Mouse (Mus musculus): Measurements from ENCODE around the gene Atp9a. TPM values are rescaled to one million over a fixed set of nuclear protein-coding genes. Genes with fewer than 3 reads are reported as not detected.

The Atp9a gene
- polyA plus RNA-seq, 1 experiment from 2014 or later, result 4.4 TPM

GRCm38 (mm10) chr2:168728045-168728444 lies 14.2 kb downstream of the Atp9a start:
- no peaks in the 10 kb centered on the region for H3K4me1 ChIP-seq (replicated peaks; ENCODE audit: control insufficient read depth, insufficient read depth, low read length)
- WGBS, result 80% methylated on average over 12 of the region's 12 CpGs

GRCm38 (mm10) chr2:168726007-168726406 lies 16.2 kb downstream of the Atp9a start:
- H3K9me3 ChIP-seq (ENCODE audit: control insufficient read depth, low read length), result no peaks in the 10 kb centered on the region
- H3K27me3 ChIP-seq (replicated peaks; ENCODE audit: control insufficient read depth, insufficient read depth, low read length), result no peaks in the 10 kb centered on the region
- DNase-seq (ENCODE audit: low spot score) (peak; percentile 52), ATAC-seq (replicated peaks; ENCODE audit: low FRiP score) (peak; percentile 67; the same call in 1 of the 2 replicates)
- no peak overlapping the region for H3K4me3 ChIP-seq (ENCODE audit: low read depth, low read length)
- no peaks in the 10 kb centered on the region for H3K36me3 ChIP-seq (ENCODE audit: control insufficient read depth, insufficient read depth, low read length)
- H3K4me2 ChIP-seq, result no peak overlapping the region
- no peak overlapping the region for H3K27ac ChIP-seq (ENCODE audit: low read depth, low read length)
- H3K4me1 ChIP-seq (replicated peaks; ENCODE audit: control insufficient read depth, insufficient read depth, low read length), result no peaks in the 10 kb centered on the region
- WGBS, result 51% methylated on average over 6 of the region's 6 CpGs
- H3K9ac ChIP-seq (ENCODE audit: low read depth, low read length), result no peak overlapping the region

More at GRCm38 (mm10) chr2:168728045-168728444, 14.2 kb downstream of the Atp9a start:
- ATAC-seq (replicated peaks; ENCODE audit: low FRiP score), result no peak
- Histone ChIP-seq H3K9me3 (ENCODE audit: control insufficient read depth, low read length) (no peaks in the 10 kb centered on the region), H3K4me2 (no peak overlapping the region), H3K9ac (ENCODE audit: low read depth, low read length) (no peak overlapping the region), H3K36me3 (ENCODE audit: control insufficient read depth, insufficient read depth, low read length) (no peaks in the 10 kb centered on the region), H3K4me3 (ENCODE audit: low read depth, low read length) (no peak overlapping the region), H3K27ac (ENCODE audit: low read depth, low read length) (no peak overlapping the region), H3K27me3 (replicated peaks; ENCODE audit: control insufficient read depth, insufficient read depth, low read length) (no peaks in the 10 kb centered on the region)
- no peak for DNase-seq (ENCODE audit: low spot score)

GRCm38 (mm10) chr2:168721313-168721712 lies 20.9 kb downstream of the Atp9a start:
- Histone ChIP-seq H3K9me3 (ENCODE audit: control insufficient read depth, low read length) (no peaks in the 10 kb centered on the region), H3K4me1 (replicated peaks; ENCODE audit: control insufficient read depth, insufficient read depth, low read length) (no peaks in the 10 kb centered on the region), H3K4me2 (no peak overlapping the region), H3K36me3 (ENCODE audit: control insufficient read depth, insufficient read depth, low read length) (no peaks in the 10 kb centered on the region), H3K27me3 (replicated peaks; ENCODE audit: control insufficient read depth, insufficient read depth, low read length) (no peaks in the 10 kb centered on the region), H3K27ac (ENCODE audit: low read depth, low read length) (no peak overlapping the region), H3K4me3 (ENCODE audit: low read depth, low read length) (no peak overlapping the region), H3K9ac (ENCODE audit: low read depth, low read length) (no peak overlapping the region)
- DNase-seq (ENCODE audit: low spot score) (no peak), ATAC-seq (replicated peaks; ENCODE audit: low FRiP score) (no peak)
- WGBS, result 78% methylated on average over 14 of the region's 14 CpGs

- ATAC-seq (replicated peaks; ENCODE audit: low FRiP score) (no peak), DNase-seq (ENCODE audit: low spot score) (no peak)
- 55% methylated on average over 4 of the region's 4 CpGs for WGBS
- Histone ChIP-seq H3K4me1 (replicated peaks; ENCODE audit: control insufficient read depth, insufficient read depth, low read length) (no peaks in the 10 kb centered on the region), H3K9me3 (ENCODE audit: control insufficient read depth, low read length) (no peaks in the 10 kb centered on the region), H3K27me3 (replicated peaks; ENCODE audit: control insufficient read depth, insufficient read depth, low read length) (no peaks in the 10 kb centered on the region), H3K4me2 (no peak overlapping the region), H3K9ac (ENCODE audit: low read depth, low read length) (no peak overlapping the region), H3K4me3 (ENCODE audit: low read depth, low read length) (no peak overlapping the region), H3K36me3 (ENCODE audit: control insufficient read depth, insufficient read depth, low read length) (no peaks in the 10 kb centered on the region), H3K27ac (ENCODE audit: low read depth, low read length) (no peak overlapping the region)
Observed at GRCm38 (mm10) chr2:168719742-168720141, 22.5 kb downstream of the Atp9a start.

GRCm38 (mm10) chr2:168718735-168719134 lies 23.5 kb downstream of the Atp9a start:
- no peak overlapping the region for H3K4me2 ChIP-seq
- no peaks in the 10 kb centered on the region for H3K4me1 ChIP-seq (replicated peaks; ENCODE audit: control insufficient read depth, insufficient read depth, low read length)
- H3K36me3 ChIP-seq (ENCODE audit: control insufficient read depth, insufficient read depth, low read length), result no peaks in the 10 kb centered on the region
- WGBS, result 78% methylated on average over 10 of the region's 10 CpGs
- H3K27ac ChIP-seq (ENCODE audit: low read depth, low read length), result no peak overlapping the region
- no peak for ATAC-seq (replicated peaks; ENCODE audit: low FRiP score)
- no peaks in the 10 kb centered on the region for H3K27me3 ChIP-seq (replicated peaks; ENCODE audit: control insufficient read depth, insufficient read depth, low read length)
- no peaks in the 10 kb centered on the region for H3K9me3 ChIP-seq (ENCODE audit: control insufficient read depth, low read length)
- no peak overlapping the region for H3K4me3 ChIP-seq (ENCODE audit: low read depth, low read length)
- no peak for DNase-seq (ENCODE audit: low spot score)
- H3K9ac ChIP-seq (ENCODE audit: low read depth, low read length), result no peak overlapping the region

GRCm38 (mm10) chr2:168718267-168718666 lies 23.9 kb downstream of the Atp9a start:
- 81% methylated on average over 2 of the region's 2 CpGs for WGBS
- Histone ChIP-seq H3K4me2 (no peak overlapping the region), H3K27ac (ENCODE audit: low read depth, low read length) (no peak overlapping the region), H3K27me3 (replicated peaks; ENCODE audit: control insufficient read depth, insufficient read depth, low read length) (no peaks in the 10 kb centered on the region), H3K9me3 (ENCODE audit: control insufficient read depth, low read length) (no peaks in the 10 kb centered on the region), H3K9ac (ENCODE audit: low read depth, low read length) (no peak overlapping the region), H3K36me3 (ENCODE audit: control insufficient read depth, insufficient read depth, low read length) (no peaks in the 10 kb centered on the region), H3K4me3 (ENCODE audit: low read depth, low read length) (no peak overlapping the region), H3K4me1 (replicated peaks; ENCODE audit: control insufficient read depth, insufficient read depth, low read length) (no peaks in the 10 kb centered on the region)
- no peak for DNase-seq (ENCODE audit: low spot score)
- no peak for ATAC-seq (replicated peaks; ENCODE audit: low FRiP score)

- ATAC-seq (replicated peaks; ENCODE audit: low FRiP score) (no peak), DNase-seq (ENCODE audit: low spot score) (no peak)
- H3K9ac ChIP-seq (ENCODE audit: low read depth, low read length), result no peak overlapping the region
- no peaks in the 10 kb centered on the region for H3K4me1 ChIP-seq (replicated peaks; ENCODE audit: control insufficient read depth, insufficient read depth, low read length)
- H3K4me2 ChIP-seq, result no peak overlapping the region
- H3K27ac ChIP-seq (ENCODE audit: low read depth, low read length), result no peak overlapping the region
- no peaks in the 10 kb centered on the region for H3K27me3 ChIP-seq (replicated peaks; ENCODE audit: control insufficient read depth, insufficient read depth, low read length)
- H3K9me3 ChIP-seq (ENCODE audit: control insufficient read depth, low read length), result no peaks in the 10 kb centered on the region
- WGBS, result 82% methylated on average over 20 of the region's 20 CpGs
- H3K36me3 ChIP-seq (ENCODE audit: control insufficient read depth, insufficient read depth, low read length), result no peaks in the 10 kb centered on the region
- no peak overlapping the region for H3K4me3 ChIP-seq (ENCODE audit: low read depth, low read length)
Observed at GRCm38 (mm10) chr2:168712199-168713176, 29.7 kb downstream of the Atp9a start.

GRCm38 (mm10) chr2:168710979-168711378 lies 31.2 kb downstream of the Atp9a start:
- Histone ChIP-seq H3K4me1 (replicated peaks; ENCODE audit: control insufficient read depth, insufficient read depth, low read length) (no peaks in the 10 kb centered on the region), H3K9me3 (ENCODE audit: control insufficient read depth, low read length) (no peaks in the 10 kb centered on the region), H3K4me3 (ENCODE audit: low read depth, low read length) (no peak overlapping the region), H3K27me3 (replicated peaks; ENCODE audit: control insufficient read depth, insufficient read depth, low read length) (no peaks in the 10 kb centered on the region), H3K27ac (ENCODE audit: low read depth, low read length) (no peak overlapping the region), H3K36me3 (ENCODE audit: control insufficient read depth, insufficient read depth, low read length) (no peaks in the 10 kb centered on the region), H3K9ac (ENCODE audit: low read depth, low read length) (no peak overlapping the region), H3K4me2 (no peak overlapping the region)
- no peak; the same call in 1 of the 2 replicates for ATAC-seq (replicated peaks; ENCODE audit: low FRiP score)
- no peak for DNase-seq (ENCODE audit: low spot score)
- 65% methylated on average over 3 of the region's 3 CpGs for WGBS

- ATAC-seq (replicated peaks; ENCODE audit: low FRiP score), result peak; percentile 62; the same call in 1 of the 2 replicates
- Histone ChIP-seq H3K27ac (ENCODE audit: low read depth, low read length) (no peak overlapping the region), H3K9me3 (ENCODE audit: control insufficient read depth, low read length) (no peaks in the 10 kb centered on the region), H3K4me1 (replicated peaks; ENCODE audit: control insufficient read depth, insufficient read depth, low read length) (no peaks in the 10 kb centered on the region), H3K9ac (ENCODE audit: low read depth, low read length) (no peak overlapping the region), H3K27me3 (replicated peaks; ENCODE audit: control insufficient read depth, insufficient read depth, low read length) (no peaks in the 10 kb centered on the region), H3K4me3 (ENCODE audit: low read depth, low read length) (no peak overlapping the region), H3K4me2 (no peak overlapping the region), H3K36me3 (ENCODE audit: control insufficient read depth, insufficient read depth, low read length) (no peaks in the 10 kb centered on the region)
- DNase-seq (ENCODE audit: low spot score), result no peak
- WGBS, result 28% methylated on average over 9 of the region's 9 CpGs
Observed at GRCm38 (mm10) chr2:168707766-168708165, 34.4 kb downstream of the Atp9a start.
